7 mouse cellular contexts compared by ENCODE assay signal in the genomic region with DNA sequence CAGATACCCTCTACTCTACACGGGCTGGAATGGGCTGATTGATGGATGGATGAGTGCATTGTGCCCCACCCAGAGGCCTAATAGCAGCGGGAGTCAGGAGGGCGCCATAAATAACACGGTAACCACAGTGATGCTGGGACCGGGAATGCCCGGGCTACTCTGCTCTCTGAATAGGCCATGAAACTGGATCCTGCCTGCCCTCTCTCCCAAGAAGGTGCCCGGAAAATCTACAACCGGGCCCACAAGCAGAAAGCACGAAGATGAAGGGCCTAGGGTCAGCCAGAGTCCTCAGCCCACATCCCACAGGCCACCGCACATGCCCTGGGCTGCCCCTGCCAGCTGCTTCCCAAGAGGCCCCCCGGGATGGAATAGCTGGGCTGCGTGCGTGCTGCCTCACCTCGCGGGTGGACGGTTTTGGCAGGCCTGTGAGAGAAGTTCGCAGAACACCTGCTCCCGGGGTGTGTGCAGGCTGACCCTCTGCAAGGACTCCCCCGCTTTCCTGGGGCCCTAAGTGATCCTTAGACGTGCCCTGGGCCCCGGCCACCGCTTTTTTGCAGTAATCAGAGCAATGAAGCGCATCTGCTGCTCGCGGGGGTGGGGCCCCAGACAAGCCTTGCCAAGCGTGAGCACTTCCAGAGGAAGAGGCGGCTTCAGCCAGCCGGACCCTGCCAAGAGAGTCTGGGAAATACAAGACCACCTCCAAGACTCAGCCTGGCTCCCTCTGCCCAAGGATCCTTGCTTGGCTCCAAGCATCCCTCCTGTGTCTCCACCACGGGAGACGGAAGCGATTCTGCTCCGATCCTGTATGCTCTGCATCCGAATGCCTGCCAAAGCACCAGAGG.
DNase-seq lines count a peak whose midpoint lies in the region; ATAC-seq lines count a peak whose summit lies in the region.

No protein-coding gene starts in this region.

- no peak overlapping the region for H3K27ac ChIP-seq in lung, embryonic 16.5 days (ENCODE audit: low read length)
- peak overlapping the region; percentile 53; the same call in 1 of the 2 replicates for H3K27ac ChIP-seq in embryonic facial prominence, embryonic 14.5 days (replicated peaks; ENCODE audit: low read depth, low read length)
- H3K27ac ChIP-seq in hindbrain, embryonic 14.5 days: no peak overlapping the region
- no peak overlapping the region for H3K27ac ChIP-seq in neural tube, embryonic 12.5 days

- peaks cover 3% of the 10 kb centered on the region; the same call in 1 of the 2 replicates for H3K4me1 ChIP-seq in lung, embryonic 16.5 days (replicated peaks; ENCODE audit: control insufficient read depth, insufficient read depth, low read length)
- peaks cover 10% of the 10 kb centered on the region for H3K4me1 ChIP-seq in embryonic facial prominence, embryonic 14.5 days (ENCODE audit: control insufficient read depth, insufficient read depth, low read length)
- H3K4me1 ChIP-seq in hindbrain, embryonic 14.5 days (replicated peaks; ENCODE audit: control insufficient read depth, insufficient read depth, low read length): peaks cover 8% of the 10 kb centered on the region
- H3K4me1 ChIP-seq in neural tube, embryonic 12.5 days: peaks cover 13% of the 10 kb centered on the region

- H3K9ac ChIP-seq in lung, embryonic 16.5 days (ENCODE audit: low read length): peak overlapping the region; percentile 10; the same call in 1 of the 2 replicates
- H3K9ac ChIP-seq in embryonic facial prominence, embryonic 14.5 days (ENCODE audit: low read depth, low read length): 0 out of 2 replicates have a peak overlapping the region, but pooled peaks have one; percentile 25
- H3K9ac ChIP-seq in hindbrain, embryonic 14.5 days: peak overlapping the region; percentile 28; the same call in 1 of the 2 replicates
- H3K9ac ChIP-seq in neural tube, embryonic 12.5 days: no peak overlapping the region

- H3K36me3 ChIP-seq in lung, embryonic 16.5 days (ENCODE audit: control insufficient read depth, insufficient read depth, low read length): no peaks in the 10 kb centered on the region
- no peaks in the 10 kb centered on the region for H3K36me3 ChIP-seq in embryonic facial prominence, embryonic 14.5 days (ENCODE audit: control insufficient read depth, insufficient read depth, low read length)
- H3K36me3 ChIP-seq in hindbrain, embryonic 14.5 days (replicated peaks; ENCODE audit: control insufficient read depth, insufficient read depth): no peaks in the 10 kb centered on the region
- no peaks in the 10 kb centered on the region for H3K36me3 ChIP-seq in neural tube, embryonic 12.5 days

- peak overlapping the region; percentile 33 for H3K4me2 ChIP-seq in lung, embryonic 16.5 days (ENCODE audit: low read depth, low read length)
- peak overlapping the region; percentile 39 for H3K4me2 ChIP-seq in embryonic facial prominence, embryonic 14.5 days (ENCODE audit: low read depth, low read length)
- H3K4me2 ChIP-seq in hindbrain, embryonic 14.5 days (replicated peaks): peak overlapping the region; percentile 36
- H3K4me2 ChIP-seq in neural tube, embryonic 12.5 days (replicated peaks): peak overlapping the region; percentile 52

- no peak for DNase-seq in lung, postnatal 36 days
- DNase-seq in embryonic facial prominence, embryonic 14.5 days (ENCODE audit: low spot score): peak; percentile 78
- peak; percentile 28 for DNase-seq in hindbrain, embryonic 14.5 days (ENCODE audit: low spot score)
- DNase-seq in adrenal gland, adult 18-20 months (ENCODE audit: low spot score in 2 of 2): no peak
- DNase-seq in B cell, adult 2 months: no peak

- WGBS in lung, embryonic 16.5 days: 17% methylated on average over 33 of the region's 33 CpGs
- 19% methylated on average over 26 of the region's 33 CpGs for WGBS in embryonic facial prominence, embryonic 14.5 days
- WGBS in hindbrain, embryonic 14.5 days: 6% methylated on average over 33 of the region's 33 CpGs
- 6% methylated on average over 33 of the region's 33 CpGs for WGBS in neural tube, embryonic 12.5 days

- peak overlapping the region; percentile 4; the same call in 1 of the 2 replicates for H3K4me3 ChIP-seq in lung, embryonic 16.5 days (ENCODE audit: low read length)
- H3K4me3 ChIP-seq in embryonic facial prominence, embryonic 14.5 days (ENCODE audit: low read depth, low read length): peak overlapping the region; percentile 13; the same call in 1 of the 2 replicates
- no peak overlapping the region for H3K4me3 ChIP-seq in hindbrain, embryonic 14.5 days (replicated peaks; ENCODE audit: low read length)
- peak overlapping the region; percentile 5; the same call in 1 of the 2 replicates for H3K4me3 ChIP-seq in neural tube, embryonic 12.5 days

- H3K27me3 ChIP-seq in lung, embryonic 16.5 days (ENCODE audit: control insufficient read depth, insufficient read depth, low read depth, low read length): peaks cover 2% of the 10 kb centered on the region; the same call in 1 of the 2 replicates
- no peaks in the 10 kb centered on the region; the same call in 1 of the 2 replicates for H3K27me3 ChIP-seq in embryonic facial prominence, embryonic 14.5 days (replicated peaks; ENCODE audit: control insufficient read depth, insufficient read depth, low read length)
- H3K27me3 ChIP-seq in hindbrain, embryonic 14.5 days (ENCODE audit: control insufficient read depth, insufficient read depth, low read length): 0 out of 2 replicates have a peak, but pooled peaks cover 8% of the 10 kb centered on the region
- no peaks in the 10 kb centered on the region for H3K27me3 ChIP-seq in neural tube, embryonic 12.5 days (replicated peaks)

- ATAC-seq in lung, embryonic 16.5 days (ENCODE audit: low read depth): peak; percentile 63; the same call in 1 of the 2 replicates
- peak; percentile 74 for ATAC-seq in embryonic facial prominence, embryonic 14.5 days (ENCODE audit: low read depth)
- peak; percentile 21; the same call in 1 of the 2 replicates for ATAC-seq in hindbrain, embryonic 14.5 days (ENCODE audit: low FRiP score)
- ATAC-seq in neural tube, embryonic 12.5 days (ENCODE audit: low FRiP score, low read depth): 0 out of 2 replicates have a peak, but pooled peaks have one; percentile 44

- no peaks in the 10 kb centered on the region; the same call in 1 of the 2 replicates for H3K9me3 ChIP-seq in lung, embryonic 16.5 days (ENCODE audit: control insufficient read depth, low read length)
- no peaks in the 10 kb centered on the region for H3K9me3 ChIP-seq in embryonic facial prominence, embryonic 14.5 days (ENCODE audit: control insufficient read depth, low read length)
- no peaks in the 10 kb centered on the region for H3K9me3 ChIP-seq in hindbrain, embryonic 14.5 days (ENCODE audit: control insufficient read depth, low read length)
- no peaks in the 10 kb centered on the region for H3K9me3 ChIP-seq in neural tube, embryonic 12.5 days

Comparison
In these comparisons a context has a peak if more than half of its experiments do, and no peak if none do; other contexts are left out.
1. ATAC-seq: peak in every context shown above with its lines; median percentile 74 in embryonic facial prominence, embryonic 14.5 days; 63 in lung, embryonic 16.5 days; 44 in neural tube, embryonic 12.5 days; 21 in hindbrain, embryonic 14.5 days.
2. DNase-seq: peak in embryonic facial prominence, embryonic 14.5 days (single experiment) and hindbrain, embryonic 14.5 days (single experiment); none in lung, postnatal 36 days (single experiment), adrenal gland, adult 18-20 months (0 of 2) and B cell, adult 2 months (0 of 2).
3. Peak in every context shown above with its lines, with median percentiles within 50 percentile points of each other: H3K4me2 ChIP-seq.